Mouse (Mus musculus): ENCODE data around the gene Pkhd1. TPM values are rescaled to one million over a fixed set of nuclear protein-coding genes. Genes with fewer than 3 reads are reported as not detected.

Gene Pkhd1
- polyA plus RNA-seq, 1 experiment from 2014 or later, result 0.01 TPM

DNA sequence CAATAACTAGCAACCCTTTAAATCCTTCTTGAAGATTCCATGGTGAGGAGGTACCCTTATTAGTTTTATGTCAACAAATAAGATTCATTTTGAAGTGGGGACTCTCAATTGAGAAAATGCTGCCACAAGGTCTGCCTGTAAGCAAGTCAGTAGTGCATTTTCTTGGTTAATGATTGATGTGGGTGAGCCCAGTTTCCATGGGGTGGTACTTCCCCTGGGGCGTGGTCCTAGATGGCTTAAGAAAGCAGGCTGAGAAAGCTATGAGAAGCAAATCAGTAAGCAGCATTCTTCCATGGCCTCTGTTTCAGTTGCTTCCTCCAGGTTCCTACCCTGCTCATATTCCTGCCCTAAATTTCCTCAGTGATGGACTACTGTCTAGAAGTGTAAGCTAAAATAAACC is 253.4 kb downstream of the Pkhd1 start:
- Histone ChIP-seq H3K9me3 (ENCODE audit: control insufficient read depth, low read length) (no peaks in the 10 kb centered on the region), H3K4me2 (ENCODE audit: low read length) (no peak overlapping the region), H3K36me3 (ENCODE audit: control insufficient read depth, insufficient read depth) (no peaks in the 10 kb centered on the region), H3K27ac (ENCODE audit: low read length) (no peak overlapping the region), H3K9ac (replicated peaks; ENCODE audit: low read depth, low read length) (no peak overlapping the region), H3K4me3 (replicated peaks; ENCODE audit: low read length) (no peak overlapping the region), H3K27me3 (replicated peaks; ENCODE audit: control insufficient read depth, insufficient read depth, low read length) (no peaks in the 10 kb centered on the region), H3K4me1 (replicated peaks; ENCODE audit: control insufficient read depth, insufficient read depth, low read length) (no peaks in the 10 kb centered on the region)
- 82% methylated on average over 1 of the region's 1 CpGs for WGBS
- ATAC-seq, result no peak

- H3K4me1 ChIP-seq (replicated peaks; ENCODE audit: control insufficient read depth, insufficient read depth, low read length), result no peaks in the 10 kb centered on the region
- WGBS, result 8% methylated on average over 3 of the region's 3 CpGs
- H3K4me3 ChIP-seq (replicated peaks; ENCODE audit: low read length), result no peak overlapping the region
- H3K4me2 ChIP-seq (ENCODE audit: low read length), result no peak overlapping the region
- no peaks in the 10 kb centered on the region for H3K9me3 ChIP-seq (ENCODE audit: control insufficient read depth, low read length)
- no peak for ATAC-seq
- H3K36me3 ChIP-seq (ENCODE audit: control insufficient read depth, insufficient read depth), result no peaks in the 10 kb centered on the region
- H3K9ac ChIP-seq (replicated peaks; ENCODE audit: low read depth, low read length), result no peak overlapping the region
- no peak overlapping the region for H3K27ac ChIP-seq (ENCODE audit: low read length)
- no peaks in the 10 kb centered on the region for H3K27me3 ChIP-seq (replicated peaks; ENCODE audit: control insufficient read depth, insufficient read depth, low read length)
These were observed 273.2 kb downstream of the Pkhd1 start for GRCm38 (mm10) chr1:20344651-20345050.

GRCm38 (mm10) chr1:20311485-20311884 is 306.4 kb downstream of the Pkhd1 start:
- Histone ChIP-seq H3K4me3 (replicated peaks; ENCODE audit: low read length) (no peak overlapping the region), H3K27ac (ENCODE audit: low read length) (no peak overlapping the region), H3K4me2 (ENCODE audit: low read length) (no peak overlapping the region), H3K9me3 (ENCODE audit: control insufficient read depth, low read length) (no peaks in the 10 kb centered on the region), H3K27me3 (replicated peaks; ENCODE audit: control insufficient read depth, insufficient read depth, low read length) (no peaks in the 10 kb centered on the region), H3K36me3 (ENCODE audit: control insufficient read depth, insufficient read depth) (no peaks in the 10 kb centered on the region), H3K4me1 (replicated peaks; ENCODE audit: control insufficient read depth, insufficient read depth, low read length) (no peaks in the 10 kb centered on the region), H3K9ac (replicated peaks; ENCODE audit: low read depth, low read length) (no peak overlapping the region)
- peak; percentile 80 for ATAC-seq
- WGBS, result 6% methylated on average over 2 of the region's 2 CpGs

DNA sequence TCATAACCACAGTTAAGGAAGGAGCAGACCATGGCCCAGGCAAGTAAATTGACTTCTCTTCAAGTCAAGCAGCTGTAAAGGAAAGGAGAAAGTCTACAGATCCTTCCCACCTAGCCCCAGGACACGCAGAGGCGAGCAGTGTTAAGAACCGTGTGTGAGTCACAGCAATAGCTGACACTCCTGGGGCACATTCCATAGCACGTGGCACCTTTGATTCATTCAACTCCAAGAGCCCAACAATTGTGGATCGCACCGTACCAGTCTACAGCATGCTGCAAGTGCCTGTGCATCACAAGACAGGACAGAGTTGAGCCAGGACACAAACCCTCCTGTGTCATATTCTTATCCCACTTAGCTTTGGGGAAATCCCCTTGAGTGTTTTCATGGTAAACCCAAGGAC is 306.9 kb downstream of the Pkhd1 start:
- Histone ChIP-seq H3K27me3 (replicated peaks; ENCODE audit: control insufficient read depth, insufficient read depth, low read length) (no peaks in the 10 kb centered on the region), H3K27ac (ENCODE audit: low read length) (no peak overlapping the region), H3K36me3 (ENCODE audit: control insufficient read depth, insufficient read depth) (no peaks in the 10 kb centered on the region), H3K4me3 (replicated peaks; ENCODE audit: low read length) (no peak overlapping the region), H3K4me1 (replicated peaks; ENCODE audit: control insufficient read depth, insufficient read depth, low read length) (no peaks in the 10 kb centered on the region), H3K4me2 (ENCODE audit: low read length) (no peak overlapping the region), H3K9ac (replicated peaks; ENCODE audit: low read depth, low read length) (no peak overlapping the region), H3K9me3 (ENCODE audit: control insufficient read depth, low read length) (no peaks in the 10 kb centered on the region)
- 0 out of 2 replicates have a peak, but pooled peaks have one; percentile 15 for ATAC-seq
- WGBS, result 68% methylated on average over 6 of the region's 6 CpGs

DNA sequence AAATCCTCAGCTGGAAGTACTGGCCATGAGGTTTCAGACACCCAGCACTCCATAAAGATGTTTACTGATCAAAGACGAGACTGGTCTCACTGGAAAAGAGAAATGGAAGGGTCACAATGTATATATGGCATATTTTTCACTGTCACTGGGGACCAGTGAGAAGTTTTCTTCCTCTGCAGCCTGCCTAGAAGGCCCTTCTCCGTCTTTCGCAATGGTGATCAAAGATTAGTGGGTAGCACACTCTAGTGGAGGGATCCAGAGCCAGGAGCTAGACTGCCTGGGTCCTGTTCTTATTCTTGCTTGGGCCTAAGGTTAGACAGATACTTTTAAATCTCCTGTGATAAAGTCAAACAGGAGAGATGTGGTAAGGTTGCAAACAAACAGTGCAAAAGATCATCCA is 311.7 kb downstream of the Pkhd1 start:
- no peak overlapping the region for H3K4me3 ChIP-seq (replicated peaks; ENCODE audit: low read length)
- WGBS, result 56% methylated on average over 3 of the region's 3 CpGs
- H3K4me2 ChIP-seq (ENCODE audit: low read length), result no peak overlapping the region
- no peaks in the 10 kb centered on the region for H3K9me3 ChIP-seq (ENCODE audit: control insufficient read depth, low read length)
- peaks cover 15% of the 10 kb centered on the region for H3K4me1 ChIP-seq (replicated peaks; ENCODE audit: control insufficient read depth, insufficient read depth, low read length)
- H3K27ac ChIP-seq (ENCODE audit: low read length), result no peak overlapping the region
- H3K27me3 ChIP-seq (replicated peaks; ENCODE audit: control insufficient read depth, insufficient read depth, low read length), result no peaks in the 10 kb centered on the region
- H3K9ac ChIP-seq (replicated peaks; ENCODE audit: low read depth, low read length), result no peak overlapping the region
- no peaks in the 10 kb centered on the region for H3K36me3 ChIP-seq (ENCODE audit: control insufficient read depth, insufficient read depth)
- ATAC-seq, result no peak

DNA sequence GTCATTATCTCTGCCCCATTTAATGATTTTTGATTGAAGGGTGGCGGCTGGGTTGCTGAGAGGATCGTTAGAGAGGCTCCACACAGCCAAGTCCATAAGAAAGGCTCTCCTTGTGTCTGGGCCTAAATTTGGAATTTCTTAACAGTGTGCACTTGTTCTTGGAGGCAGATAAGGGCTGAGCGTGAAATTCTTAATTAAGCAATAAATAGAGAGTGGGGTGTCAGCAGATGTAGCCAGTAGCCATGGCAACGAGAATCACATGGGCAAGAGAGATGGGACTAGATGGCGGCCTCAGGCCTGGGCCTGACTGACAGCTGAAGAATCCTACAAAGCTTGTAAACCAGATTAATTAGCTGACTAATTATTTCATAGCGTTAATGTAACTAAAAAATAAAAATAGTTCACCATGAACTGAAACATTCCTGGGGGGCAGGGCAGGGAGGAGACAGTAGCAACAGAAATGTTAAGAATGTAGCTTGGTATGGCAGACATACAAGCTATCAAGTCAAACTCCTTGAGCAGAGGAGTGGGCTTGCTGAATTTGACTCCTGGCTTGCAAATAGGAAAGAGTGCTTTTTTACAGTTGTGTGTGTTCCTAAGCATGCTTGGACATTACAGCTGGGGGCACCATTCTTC is 314.8 kb downstream of the Pkhd1 start:
- Histone ChIP-seq H3K9me3 (ENCODE audit: control insufficient read depth, low read length) (no peaks in the 10 kb centered on the region), H3K4me3 (replicated peaks; ENCODE audit: low read length) (no peak overlapping the region), H3K4me2 (ENCODE audit: low read length) (no peak overlapping the region), H3K27me3 (replicated peaks; ENCODE audit: control insufficient read depth, insufficient read depth, low read length) (no peaks in the 10 kb centered on the region), H3K36me3 (ENCODE audit: control insufficient read depth, insufficient read depth) (no peaks in the 10 kb centered on the region), H3K27ac (ENCODE audit: low read length) (no peak overlapping the region), H3K9ac (replicated peaks; ENCODE audit: low read depth, low read length) (no peak overlapping the region), H3K4me1 (replicated peaks; ENCODE audit: control insufficient read depth, insufficient read depth, low read length) (peaks cover 15% of the 10 kb centered on the region)
- peak; percentile 96 for ATAC-seq
- 12% methylated on average over 6 of the region's 6 CpGs for WGBS

DNA sequence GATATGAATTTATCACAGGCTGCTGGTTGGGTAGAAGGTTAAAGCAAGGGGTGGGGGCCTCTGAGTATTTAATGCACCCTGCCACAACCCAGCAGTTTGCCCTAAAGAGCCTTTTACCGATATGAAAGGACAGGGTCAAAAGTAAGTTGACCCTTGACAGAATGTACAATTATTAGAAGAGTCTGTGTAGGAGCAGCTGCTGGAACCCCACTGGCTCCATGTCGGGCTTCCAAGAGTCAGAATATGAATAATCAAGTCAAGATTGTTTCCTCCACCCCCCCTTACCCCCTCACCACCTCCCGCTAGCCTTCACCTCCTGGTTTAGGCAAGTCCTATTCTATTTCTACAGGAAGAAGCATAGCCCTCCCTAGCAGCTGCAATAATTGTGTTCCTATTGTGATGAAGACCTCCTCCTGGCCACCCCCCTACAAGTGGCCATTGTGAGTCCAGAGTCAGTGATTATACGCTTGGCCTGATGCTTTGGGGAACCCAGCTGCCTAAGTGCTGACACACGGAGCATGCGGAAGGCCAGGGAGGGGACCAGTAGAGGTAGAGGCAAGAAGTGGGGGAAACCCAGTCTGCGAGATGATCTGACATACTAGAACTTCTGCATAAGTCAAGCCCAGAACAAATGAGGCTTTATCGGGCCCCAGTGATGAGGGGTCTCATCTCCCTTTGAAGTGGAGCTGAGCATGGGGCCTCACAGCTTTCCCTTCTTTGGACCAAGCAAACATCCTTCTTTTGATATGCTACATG is 315.5 kb downstream of the Pkhd1 start:
- Histone ChIP-seq H3K4me1 (replicated peaks; ENCODE audit: control insufficient read depth, insufficient read depth, low read length) (peaks cover 15% of the 10 kb centered on the region), H3K9ac (replicated peaks; ENCODE audit: low read depth, low read length) (no peak overlapping the region), H3K4me2 (ENCODE audit: low read length) (no peak overlapping the region), H3K4me3 (replicated peaks; ENCODE audit: low read length) (no peak overlapping the region), H3K36me3 (ENCODE audit: control insufficient read depth, insufficient read depth) (no peaks in the 10 kb centered on the region), H3K9me3 (ENCODE audit: control insufficient read depth, low read length) (no peaks in the 10 kb centered on the region), H3K27me3 (replicated peaks; ENCODE audit: control insufficient read depth, insufficient read depth, low read length) (no peaks in the 10 kb centered on the region), H3K27ac (ENCODE audit: low read length) (no peak overlapping the region)
- ATAC-seq, result peak; percentile 79
- whole genome bisulfite sequencing, result 6% methylated on average over 8 of the region's 8 CpGs

DNA sequence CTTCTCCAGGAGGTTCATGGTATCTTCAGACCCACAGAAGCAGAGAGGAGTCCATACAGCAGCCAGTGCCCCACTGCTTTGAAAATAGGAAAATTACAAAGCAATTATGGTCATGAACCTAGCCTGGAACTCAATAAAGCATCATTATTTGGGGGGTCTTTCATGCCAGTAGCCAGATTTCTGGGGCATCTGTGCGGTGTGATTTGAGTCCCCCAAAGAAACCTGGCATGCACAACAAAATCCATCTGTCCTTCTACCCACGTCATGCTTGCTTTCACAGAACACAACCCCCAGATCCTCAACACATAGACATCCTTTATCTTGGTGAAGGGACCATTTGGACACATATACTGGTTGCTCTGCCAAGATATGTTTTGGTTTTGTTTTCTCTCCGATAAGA is 316.2 kb downstream of the Pkhd1 start:
- WGBS, result 47% methylated on average over 3 of the region's 3 CpGs
- peaks cover 15% of the 10 kb centered on the region for H3K4me1 ChIP-seq (replicated peaks; ENCODE audit: control insufficient read depth, insufficient read depth, low read length)
- H3K27ac ChIP-seq (ENCODE audit: low read length), result no peak overlapping the region
- no peak for ATAC-seq
- H3K4me3 ChIP-seq (replicated peaks; ENCODE audit: low read length), result no peak overlapping the region
- no peak overlapping the region for H3K4me2 ChIP-seq (ENCODE audit: low read length)
- H3K36me3 ChIP-seq (ENCODE audit: control insufficient read depth, insufficient read depth), result no peaks in the 10 kb centered on the region
- no peak overlapping the region for H3K9ac ChIP-seq (replicated peaks; ENCODE audit: low read depth, low read length)
- no peaks in the 10 kb centered on the region for H3K27me3 ChIP-seq (replicated peaks; ENCODE audit: control insufficient read depth, insufficient read depth, low read length)
- no peaks in the 10 kb centered on the region for H3K9me3 ChIP-seq (ENCODE audit: control insufficient read depth, low read length)

GRCm38 (mm10) chr1:20288696-20289095 is 329.2 kb downstream of the Pkhd1 start:
- no peaks in the 10 kb centered on the region for H3K36me3 ChIP-seq (ENCODE audit: control insufficient read depth, insufficient read depth)
- no peaks in the 10 kb centered on the region for H3K4me1 ChIP-seq (replicated peaks; ENCODE audit: control insufficient read depth, insufficient read depth, low read length)
- no peak overlapping the region for H3K9ac ChIP-seq (replicated peaks; ENCODE audit: low read depth, low read length)
- no peak for ATAC-seq
- WGBS, result 31% methylated on average over 1 of the region's 1 CpGs
- H3K27ac ChIP-seq (ENCODE audit: low read length), result no peak overlapping the region
- no peaks in the 10 kb centered on the region for H3K27me3 ChIP-seq (replicated peaks; ENCODE audit: control insufficient read depth, insufficient read depth, low read length)
- no peak overlapping the region for H3K4me2 ChIP-seq (ENCODE audit: low read length)
- no peak overlapping the region for H3K4me3 ChIP-seq (replicated peaks; ENCODE audit: low read length)
- no peaks in the 10 kb centered on the region for H3K9me3 ChIP-seq (ENCODE audit: control insufficient read depth, low read length)
